Mouse (Mus musculus): ENCODE measurements around the gene Hoxa11. TPM values are rescaled to one million over a fixed set of nuclear protein-coding genes. Genes with fewer than 3 reads are reported as not detected.
A peak's percentile ranks its signal among the peaks of the same experiment; 100 is the strongest.

The Hoxa11 gene
- polyA plus RNA-seq, 1 experiment from 2014 or later = not detected

DNA sequence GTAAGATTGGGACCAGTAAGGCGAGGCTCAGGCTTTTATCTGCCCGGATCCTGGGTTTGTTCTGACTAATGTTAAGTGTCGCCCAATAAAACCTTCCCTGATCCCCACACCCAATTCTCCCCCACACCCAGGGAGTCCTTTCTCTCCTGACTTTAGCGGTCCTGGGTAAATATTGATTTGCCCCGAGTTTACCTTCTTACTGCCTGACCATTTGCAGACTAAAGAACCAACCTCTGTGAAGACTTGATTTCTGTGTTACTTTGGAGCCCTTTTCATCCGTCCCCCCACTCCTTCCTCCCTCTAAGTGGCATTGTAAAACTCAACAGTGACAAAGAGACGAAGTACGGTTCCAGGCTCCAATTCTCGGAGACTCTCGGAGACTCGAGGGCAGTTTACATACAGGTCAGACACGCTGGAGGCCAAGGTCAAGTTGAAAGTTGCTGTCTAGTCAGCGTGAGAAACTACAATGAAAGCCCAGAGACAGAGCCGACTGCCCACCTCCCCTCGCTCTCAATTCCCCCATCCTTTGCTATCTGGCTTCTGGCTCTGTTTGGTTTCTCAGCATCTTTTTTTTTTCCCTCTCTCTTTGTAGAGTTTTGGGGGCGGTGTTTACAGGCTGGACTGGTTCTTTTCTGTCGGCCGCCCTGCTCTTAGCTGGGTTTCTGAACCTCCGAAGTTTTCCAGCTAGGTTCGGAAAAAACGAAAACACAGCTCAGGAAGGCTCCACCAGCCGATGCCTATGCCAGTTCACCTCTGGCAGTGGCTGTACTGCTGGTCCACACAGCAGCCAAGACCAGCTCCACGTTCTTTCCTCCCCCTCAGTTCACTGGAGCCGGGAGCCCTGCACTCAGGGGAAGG is 17.1 kb upstream of the Hoxa11 start:
- peaks cover 82% of the 10 kb centered on the region for H3K27me3 ChIP-seq (ENCODE audit: control insufficient read depth, insufficient read depth, low read length)
- no peak overlapping the region for H3K9ac ChIP-seq (replicated peaks; ENCODE audit: low read length)
- H3K4me3 ChIP-seq (ENCODE audit: low read depth, low read length) = no peak overlapping the region
- no peaks in the 10 kb centered on the region for H3K9me3 ChIP-seq (replicated peaks; ENCODE audit: control insufficient read depth, low read length)
- 2% methylated on average over 24 of the region's 24 CpGs for WGBS
- ATAC-seq (replicated peaks; ENCODE audit: insufficient number of reproducible peaks, low FRiP score, low TSS enrichment, low read depth) (no peak), DNase-seq (ENCODE audit: low spot score) (peak; percentile 25)
- H3K27ac ChIP-seq (replicated peaks; ENCODE audit: low read depth, low read length) = no peak overlapping the region
- no peak overlapping the region for H3K4me2 ChIP-seq (ENCODE audit: low read depth, low read length)
- H3K4me1 ChIP-seq (ENCODE audit: control insufficient read depth, insufficient read depth, low read length) = peaks cover 5% of the 10 kb centered on the region; the same call in 1 of the 2 replicates
- no peaks in the 10 kb centered on the region for H3K36me3 ChIP-seq (replicated peaks; ENCODE audit: control insufficient read depth, insufficient read depth, low read depth, low read length)

DNA sequence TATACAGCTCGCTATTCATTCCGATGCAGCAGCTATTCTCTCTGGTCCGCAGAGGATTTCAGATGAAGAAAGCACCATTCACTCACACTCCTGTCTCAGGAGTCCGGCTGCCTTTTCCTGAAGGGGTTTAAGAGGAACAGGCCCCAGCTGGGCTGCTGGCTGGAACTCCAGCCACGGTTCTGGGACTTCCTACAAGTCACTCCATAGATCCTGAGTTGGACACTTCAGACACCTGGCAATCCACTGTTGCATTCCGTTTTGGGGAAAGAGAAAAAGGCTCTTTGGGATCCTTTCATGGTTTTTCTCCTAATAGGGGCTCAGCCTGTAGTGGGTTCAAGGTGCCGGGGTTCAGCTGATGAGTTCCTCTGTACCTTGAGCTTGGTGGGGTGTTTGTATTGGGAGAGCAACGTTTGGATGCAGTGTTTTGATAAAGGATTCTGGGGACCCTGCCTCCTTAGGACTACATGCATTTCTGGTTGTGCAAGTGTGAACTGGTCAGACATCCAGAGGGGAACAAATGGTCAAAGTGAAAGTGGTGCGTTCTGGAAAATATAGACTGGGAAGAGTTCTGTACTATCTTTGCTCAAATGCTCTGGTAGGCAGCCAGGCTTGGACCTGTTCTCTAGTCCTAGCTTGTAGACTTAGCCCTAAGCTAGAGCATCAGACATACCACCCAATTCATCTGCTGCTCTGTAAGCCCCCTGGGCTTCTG is 16.3 kb upstream of the Hoxa11 start:
- no peak for DNase-seq (ENCODE audit: low spot score)
- no peak overlapping the region for H3K9ac ChIP-seq (replicated peaks; ENCODE audit: low read length)
- H3K36me3 ChIP-seq (replicated peaks; ENCODE audit: control insufficient read depth, insufficient read depth, low read depth, low read length) = no peaks in the 10 kb centered on the region
- H3K4me1 ChIP-seq (ENCODE audit: control insufficient read depth, insufficient read depth, low read length) = peaks cover 5% of the 10 kb centered on the region; the same call in 1 of the 2 replicates
- H3K27ac ChIP-seq (replicated peaks; ENCODE audit: low read depth, low read length) = no peak overlapping the region
- no peaks in the 10 kb centered on the region for H3K9me3 ChIP-seq (replicated peaks; ENCODE audit: control insufficient read depth, low read length)
- H3K27me3 ChIP-seq (ENCODE audit: control insufficient read depth, insufficient read depth, low read length) = peaks cover 85% of the 10 kb centered on the region
- no peak overlapping the region for H3K4me2 ChIP-seq (ENCODE audit: low read depth, low read length)
- WGBS = under 1% methylated on average over 9 of the region's 9 CpGs
- no peak for ATAC-seq (replicated peaks; ENCODE audit: insufficient number of reproducible peaks, low FRiP score, low TSS enrichment, low read depth)
- H3K4me3 ChIP-seq (ENCODE audit: low read depth, low read length) = no peak overlapping the region

- no peak within 1 kb of the TSS for H3K27ac ChIP-seq (replicated peaks; ENCODE audit: low read depth, low read length)
- peaks cover 5% of the 10 kb centered on the region; the same call in 1 of the 2 replicates for H3K4me1 ChIP-seq (ENCODE audit: control insufficient read depth, insufficient read depth, low read length)
- peak; percentile 67; the same call in 1 of the 2 replicates for ATAC-seq (replicated peaks; ENCODE audit: insufficient number of reproducible peaks, low FRiP score, low TSS enrichment, low read depth)
- H3K9ac ChIP-seq (replicated peaks; ENCODE audit: low read length) = no peak within 1 kb of the TSS
- H3K4me2 ChIP-seq (ENCODE audit: low read depth, low read length) = peak within 1 kb of the TSS; percentile 42
- WGBS = 0% methylated on average over 31 of the region's 72 CpGs
- peak; percentile 63 for DNase-seq (ENCODE audit: low spot score)
- no peaks in the 10 kb centered on the region for H3K36me3 ChIP-seq (replicated peaks; ENCODE audit: control insufficient read depth, insufficient read depth, low read depth, low read length)
- peak within 1 kb of the TSS; percentile 30 for H3K4me3 ChIP-seq (ENCODE audit: low read depth, low read length)
- peaks cover 83% of the 10 kb centered on the region for H3K27me3 ChIP-seq (ENCODE audit: control insufficient read depth, insufficient read depth, low read length)
- no peaks in the 10 kb centered on the region for H3K9me3 ChIP-seq (replicated peaks; ENCODE audit: control insufficient read depth, low read length)
Observed at GRCm38 (mm10) chr6:52260654-52261575, 15.3 kb upstream of the Hoxa11 start, which contains the start of gene Hoxa13. Gene Hoxa13, minus strand, starts transcription at chr6:52260880.

- H3K9ac ChIP-seq (replicated peaks; ENCODE audit: low read length) = no peak overlapping the region
- ATAC-seq (replicated peaks; ENCODE audit: insufficient number of reproducible peaks, low FRiP score, low TSS enrichment, low read depth) = 0 out of 2 replicates have a peak, but pooled peaks have one; percentile 18
- H3K36me3 ChIP-seq (replicated peaks; ENCODE audit: control insufficient read depth, insufficient read depth, low read depth, low read length) = no peaks in the 10 kb centered on the region
- peaks cover 80% of the 10 kb centered on the region for H3K27me3 ChIP-seq (ENCODE audit: control insufficient read depth, insufficient read depth, low read length)
- H3K27ac ChIP-seq (replicated peaks; ENCODE audit: low read depth, low read length) = no peak overlapping the region
- H3K4me1 ChIP-seq (ENCODE audit: control insufficient read depth, insufficient read depth, low read length) = peaks cover 5% of the 10 kb centered on the region; the same call in 1 of the 2 replicates
- no peaks in the 10 kb centered on the region for H3K9me3 ChIP-seq (replicated peaks; ENCODE audit: control insufficient read depth, low read length)
- peak; percentile 32 for DNase-seq (ENCODE audit: low spot score)
- WGBS = under 1% methylated on average over 37 of the region's 39 CpGs
- H3K4me2 ChIP-seq (ENCODE audit: low read depth, low read length) = 0 out of 2 replicates have a peak overlapping the region, but pooled peaks have one; percentile 42
- peak overlapping the region; percentile 8; the same call in 1 of the 2 replicates for H3K4me3 ChIP-seq (ENCODE audit: low read depth, low read length)
Observed at GRCm38 (mm10) chr6:52259811-52260261, 14.2 kb upstream of the Hoxa11 start.

DNA sequence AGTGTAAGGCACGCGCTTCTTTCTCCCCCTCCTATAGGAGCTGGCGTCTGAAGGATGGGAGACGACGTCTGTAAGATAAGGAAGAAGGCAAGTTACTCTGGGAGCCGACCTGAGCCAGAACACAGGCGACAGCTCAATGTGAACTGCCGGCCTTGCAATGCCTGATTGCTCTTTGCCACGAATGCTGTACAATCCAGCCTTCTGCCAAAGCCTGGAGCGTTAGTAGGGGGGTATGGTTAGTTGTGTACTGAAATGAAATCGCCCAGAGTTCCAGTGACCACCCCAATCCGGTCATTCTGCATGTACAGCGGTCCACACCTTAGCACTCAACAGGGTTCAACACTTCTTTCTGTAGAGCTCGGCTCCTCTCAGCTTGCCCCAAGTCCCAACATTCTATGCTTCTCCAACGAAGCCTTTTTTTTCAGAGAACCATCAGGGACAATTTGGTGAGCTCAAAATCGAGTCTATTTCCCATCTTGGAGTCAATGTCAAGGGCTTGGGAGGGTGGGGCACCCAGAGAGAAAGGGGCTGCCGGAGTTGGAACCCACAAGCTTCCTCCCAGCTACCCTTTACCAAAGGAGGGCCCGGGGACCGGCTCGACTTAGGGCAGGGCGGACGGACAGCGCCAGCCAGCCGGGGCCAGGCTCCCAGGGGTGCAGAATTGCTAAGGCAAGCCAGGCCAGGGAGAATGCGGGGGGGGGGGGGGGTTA is 13.6 kb upstream of the Hoxa11 start:
- no peaks in the 10 kb centered on the region for H3K36me3 ChIP-seq (replicated peaks; ENCODE audit: control insufficient read depth, insufficient read depth, low read depth, low read length)
- H3K9ac ChIP-seq (replicated peaks; ENCODE audit: low read length) = no peak overlapping the region
- H3K9me3 ChIP-seq (replicated peaks; ENCODE audit: control insufficient read depth, low read length) = no peaks in the 10 kb centered on the region
- no peak overlapping the region for H3K27ac ChIP-seq (replicated peaks; ENCODE audit: low read depth, low read length)
- peaks cover 74% of the 10 kb centered on the region for H3K27me3 ChIP-seq (ENCODE audit: control insufficient read depth, insufficient read depth, low read length)
- no peak for ATAC-seq (replicated peaks; ENCODE audit: insufficient number of reproducible peaks, low FRiP score, low TSS enrichment, low read depth)
- no peak overlapping the region for H3K4me2 ChIP-seq (ENCODE audit: low read depth, low read length)
- H3K4me3 ChIP-seq (ENCODE audit: low read depth, low read length) = no peak overlapping the region
- DNase-seq (ENCODE audit: low spot score) = no peak
- under 1% methylated on average over 24 of the region's 25 CpGs for WGBS
- peaks cover 5% of the 10 kb centered on the region; the same call in 1 of the 2 replicates for H3K4me1 ChIP-seq (ENCODE audit: control insufficient read depth, insufficient read depth, low read length)

DNA sequence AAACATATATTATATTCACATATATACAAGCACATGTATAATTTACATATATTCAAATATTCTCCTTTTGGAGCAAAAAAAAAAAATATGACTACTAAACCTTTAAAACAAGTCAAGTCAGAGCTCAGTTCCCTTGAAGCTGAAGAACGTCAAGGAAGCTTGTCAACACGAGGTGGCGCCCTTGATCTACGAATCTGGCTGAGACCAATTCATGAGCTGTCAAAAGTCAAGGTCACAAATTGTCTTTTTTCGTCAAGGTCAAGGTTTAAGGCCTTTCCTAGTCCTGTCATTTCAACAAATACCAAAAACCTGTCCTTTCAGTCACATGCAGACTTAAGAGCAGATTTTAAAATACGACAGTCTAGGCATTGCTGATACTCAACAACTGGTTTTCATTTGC is 11.3 kb upstream of the Hoxa11 start:
- peaks cover 78% of the 10 kb centered on the region for H3K27me3 ChIP-seq (ENCODE audit: control insufficient read depth, insufficient read depth, low read length)
- DNase-seq (ENCODE audit: low spot score) (peak; percentile 90), ATAC-seq (replicated peaks; ENCODE audit: insufficient number of reproducible peaks, low FRiP score, low TSS enrichment, low read depth) (no peak)
- H3K27ac ChIP-seq (replicated peaks; ENCODE audit: low read depth, low read length) = no peak overlapping the region
- H3K36me3 ChIP-seq (replicated peaks; ENCODE audit: control insufficient read depth, insufficient read depth, low read depth, low read length) = no peaks in the 10 kb centered on the region
- H3K9me3 ChIP-seq (replicated peaks; ENCODE audit: control insufficient read depth, low read length) = no peaks in the 10 kb centered on the region
- peaks cover 5% of the 10 kb centered on the region; the same call in 1 of the 2 replicates for H3K4me1 ChIP-seq (ENCODE audit: control insufficient read depth, insufficient read depth, low read length)
- WGBS = under 1% methylated on average over 6 of the region's 6 CpGs
- H3K4me2 ChIP-seq (ENCODE audit: low read depth, low read length) = no peak overlapping the region
- H3K9ac ChIP-seq (replicated peaks; ENCODE audit: low read length) = no peak overlapping the region
- H3K4me3 ChIP-seq (ENCODE audit: low read depth, low read length) = no peak overlapping the region
